Mouse (Mus musculus): Measurements from ENCODE around the gene Srrm2. TPM values are rescaled to one million over a fixed set of nuclear protein-coding genes. Genes with fewer than 3 reads are reported as not detected.

The Srrm2 gene
- total RNA-seq (2014; rRNA removed) (106 and 147 TPM in 2 replicates), polyA plus RNA-seq (2015; fragmentation: Nextera tagmentation; extraction: Ambion mirVana) (218 and 384 TPM in 2 replicates)

GRCm38 (mm10) chr17:23790269-23791078 is at the start of gene Srrm2:
Srrm2 (plus strand) TSS chr17:23790532.
- 2% methylated on average over 29 of the region's 29 CpGs for WGBS

DNA sequence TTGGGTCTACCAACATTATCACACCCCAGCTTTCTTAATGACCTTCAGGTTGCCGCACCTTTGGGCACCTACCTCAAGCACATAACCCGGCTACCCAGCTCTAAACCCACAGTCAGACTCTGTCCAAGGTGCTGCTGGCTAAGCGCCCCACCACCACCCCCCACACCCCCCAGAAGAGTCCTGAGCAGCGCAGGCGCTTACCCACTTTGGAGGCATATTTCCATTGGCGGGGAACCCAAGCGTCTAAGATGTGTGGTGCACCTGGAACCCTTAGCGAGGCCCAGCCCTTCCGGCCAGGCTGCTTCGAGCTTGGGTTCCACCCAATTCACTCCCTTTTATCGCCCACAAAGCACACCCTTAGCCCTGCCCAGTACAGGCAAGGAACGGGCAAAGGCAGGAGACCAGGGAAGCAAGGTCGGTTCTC is 49.7 kb upstream of the Srrm2 start, which contains the start of gene Paqr4:
Gene Paqr4 (minus strand): TSS at position 270 of the 424 bp plus-strand sequence.
- Histone ChIP-seq H3K36me3 (ENCODE audit: insufficient read depth) (peaks cover 10% of the 10 kb centered on the region; the same call in 1 of the 2 replicates), H3K27ac (ENCODE audit: low read depth, low read length) (peak within 1 kb of the TSS; percentile 66), H3K4me1 (ENCODE audit: insufficient read depth) (peaks cover 13% of the 10 kb centered on the region), H3K27me3 (ENCODE audit: insufficient read depth, low read length) (peaks cover 42% of the 10 kb centered on the region), H3K9ac (peak within 1 kb of the TSS; percentile 79), H3K9me3 (ENCODE audit: low read length) (no peaks in the 10 kb centered on the region), H3K4me2 (ENCODE audit: low read depth) (peak within 1 kb of the TSS; percentile 94), H3K4me3 (ENCODE audit: low read depth, low read length) (peak within 1 kb of the TSS; percentile 68)
- TF ChIP-seq CTCF (IDR thresholded peaks at IDR 0.05; ENCODE audit: low read depth): 0 out of 2 replicates have a peak, but pooled peaks have one; percentile 1
- WGBS: 7% methylated on average over 13 of the region's 13 CpGs
- DNase-seq (no peak), ATAC-seq (peak; percentile 3; the same call in 1 of the 2 replicates)

More at GRCm38 (mm10) chr17:23790269-23791078, at the start of gene Srrm2:
- DNase-seq (peak; percentile 72), ATAC-seq (peak; percentile 23)
- TF ChIP-seq CTCF (IDR thresholded peaks at IDR 0.05; ENCODE audit: low read depth): peak; percentile 7; the same call in 1 of the 2 replicates
- peak within 1 kb of the TSS; percentile 87 for H3K27ac ChIP-seq (ENCODE audit: low read depth, low read length)
- H3K4me1 ChIP-seq (ENCODE audit: insufficient read depth): peaks cover 17% of the 10 kb centered on the region
- H3K4me2 ChIP-seq (ENCODE audit: low read depth): peak within 1 kb of the TSS; percentile 86
- no peaks in the 10 kb centered on the region for H3K9me3 ChIP-seq (ENCODE audit: low read length)
- H3K9ac ChIP-seq: peak within 1 kb of the TSS; percentile 86
- H3K27me3 ChIP-seq (ENCODE audit: insufficient read depth, low read length): no peaks in the 10 kb centered on the region
- H3K4me3 ChIP-seq (ENCODE audit: low read depth, low read length): peak within 1 kb of the TSS; percentile 44
- no peaks in the 10 kb centered on the region for H3K36me3 ChIP-seq (ENCODE audit: insufficient read depth)

GRCm38 (mm10) chr17:23741359-23742209 is 48.7 kb upstream of the Srrm2 start:
- Histone ChIP-seq H3K4me1 (ENCODE audit: insufficient read depth) (peaks cover 17% of the 10 kb centered on the region), H3K4me2 (ENCODE audit: low read depth) (0 out of 2 replicates have a peak overlapping the region, but pooled peaks have one; percentile 43), H3K9ac (no peak overlapping the region), H3K36me3 (ENCODE audit: insufficient read depth) (no peaks in the 10 kb centered on the region), H3K27me3 (ENCODE audit: insufficient read depth, low read length) (peaks cover 47% of the 10 kb centered on the region), H3K4me3 (ENCODE audit: low read depth, low read length) (no peak overlapping the region), H3K9me3 (ENCODE audit: low read length) (no peaks in the 10 kb centered on the region), H3K27ac (ENCODE audit: low read depth, low read length) (no peak overlapping the region)
- ATAC-seq (no peak), DNase-seq (no peak)
- WGBS: 55% methylated on average over 38 of the region's 38 CpGs
- TF ChIP-seq CTCF (IDR thresholded peaks at IDR 0.05; ENCODE audit: low read depth): no peak

GRCm38 (mm10) chr17:23742210-23742793 is 48.0 kb upstream of the Srrm2 start:
- peaks cover 17% of the 10 kb centered on the region for H3K4me1 ChIP-seq (ENCODE audit: insufficient read depth)
- TF ChIP-seq CTCF (IDR thresholded peaks at IDR 0.05; ENCODE audit: low read depth): no peak
- no peak overlapping the region; the same call in 1 of the 2 replicates for H3K9ac ChIP-seq
- H3K4me3 ChIP-seq (ENCODE audit: low read depth, low read length): peak overlapping the region; percentile 19; the same call in 1 of the 2 replicates
- no peaks in the 10 kb centered on the region for H3K9me3 ChIP-seq (ENCODE audit: low read length)
- H3K27me3 ChIP-seq (ENCODE audit: insufficient read depth, low read length): peaks cover 52% of the 10 kb centered on the region
- H3K36me3 ChIP-seq (ENCODE audit: insufficient read depth): no peaks in the 10 kb centered on the region
- H3K27ac ChIP-seq (ENCODE audit: low read depth, low read length): no peak overlapping the region
- 8% methylated on average over 44 of the region's 44 CpGs for WGBS
- ATAC-seq (no peak), DNase-seq (peak; percentile 49)
- peak overlapping the region; percentile 43 for H3K4me2 ChIP-seq (ENCODE audit: low read depth)

GRCm38 (mm10) chr17:23742941-23743340 is 47.4 kb upstream of the Srrm2 start:
- H3K9ac ChIP-seq: no peak overlapping the region
- no peak overlapping the region for H3K4me3 ChIP-seq (ENCODE audit: low read depth, low read length)
- no peaks in the 10 kb centered on the region for H3K9me3 ChIP-seq (ENCODE audit: low read length)
- TF ChIP-seq CTCF (IDR thresholded peaks at IDR 0.05; ENCODE audit: low read depth): no peak
- H3K27ac ChIP-seq (ENCODE audit: low read depth, low read length): no peak overlapping the region
- 65% methylated on average over 12 of the region's 12 CpGs for WGBS
- peaks cover 17% of the 10 kb centered on the region for H3K4me1 ChIP-seq (ENCODE audit: insufficient read depth)
- H3K27me3 ChIP-seq (ENCODE audit: insufficient read depth, low read length): peaks cover 52% of the 10 kb centered on the region
- ATAC-seq (no peak), DNase-seq (no peak)
- H3K4me2 ChIP-seq (ENCODE audit: low read depth): no peak overlapping the region
- no peaks in the 10 kb centered on the region for H3K36me3 ChIP-seq (ENCODE audit: insufficient read depth)

DNA sequence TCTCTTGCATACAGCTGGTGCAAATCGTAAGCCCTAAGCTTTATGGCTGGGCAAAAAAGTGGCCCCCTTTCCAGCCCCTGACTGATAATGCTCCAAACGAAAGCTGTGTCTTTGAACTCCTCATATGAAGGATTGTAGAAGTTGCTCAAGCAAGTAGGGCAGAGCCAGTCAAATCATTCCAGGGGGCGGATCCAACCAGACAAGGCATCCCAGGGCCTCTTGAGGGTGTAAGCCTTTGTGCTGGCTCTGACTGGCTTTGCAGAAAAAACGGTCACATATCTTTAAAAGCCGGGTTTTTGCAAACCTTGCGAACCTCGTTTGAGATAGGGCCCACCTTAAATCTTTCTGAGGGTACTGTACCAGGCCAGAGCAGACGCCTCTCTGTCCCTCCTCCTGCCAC is 46.3 kb upstream of the Srrm2 start:
- Histone ChIP-seq H3K27me3 (ENCODE audit: insufficient read depth, low read length) (peaks cover 52% of the 10 kb centered on the region), H3K9me3 (ENCODE audit: low read length) (no peaks in the 10 kb centered on the region), H3K4me3 (ENCODE audit: low read depth, low read length) (no peak overlapping the region), H3K9ac (no peak overlapping the region), H3K4me2 (ENCODE audit: low read depth) (no peak overlapping the region), H3K27ac (ENCODE audit: low read depth, low read length) (no peak overlapping the region), H3K36me3 (ENCODE audit: insufficient read depth) (no peaks in the 10 kb centered on the region), H3K4me1 (ENCODE audit: insufficient read depth) (peaks cover 10% of the 10 kb centered on the region)
- ATAC-seq: no peak
- no peak for DNase-seq
- TF ChIP-seq CTCF (IDR thresholded peaks at IDR 0.05; ENCODE audit: low read depth): no peak
- WGBS: 28% methylated on average over 8 of the region's 8 CpGs
